Mouse (Mus musculus) heart, adult 2 months (tissue): Measurements from ENCODE around the gene Zfp764. TPM values are rescaled to one million over a fixed set of nuclear protein-coding genes. Genes with fewer than 3 reads are reported as not detected.
"Not testable (repeated sequence)": the region's sequence is repeated elsewhere in the genome, so short reads cannot be mapped to it uniquely, and the experiment has no call there.

Source experiments
- DNase-seq, 2 experiments: peaks; one replicate each; pipeline ENCODE4 v3.0.0; 2021
- H3K27ac ChIP-seq: fragments of 200-600 bp; 2 replicates; pipeline ENCODE4 v1.8.1; 2022
- H3K27me3 ChIP-seq: fragments of 200-500 bp; 2 replicates; pipeline ENCODE4 v1.6.1; 2012; ENCODE audit warnings: mild to moderate bottlenecking, low read length, inconsistent platforms, mixed read lengths; ENCODE audit not compliant: control insufficient read depth, insufficient read depth
- H3K36me3 ChIP-seq: fragments of 200-500 bp; 2 replicates; pipeline ENCODE4 v1.6.1; 2012; ENCODE audit warnings: low read length, inconsistent platforms; ENCODE audit not compliant: control insufficient read depth, insufficient read depth
- H3K4me1 ChIP-seq: fragments of 200-500 bp; 2 replicates; pipeline ENCODE4 v1.6.1; 2011; ENCODE audit warnings: low read length; ENCODE audit not compliant: control insufficient read depth, insufficient read depth
- H3K4me3 ChIP-seq: fragments of 200-600 bp; 2 replicates; pipeline ENCODE4 v1.8.1; 2022
- H3K79me2 ChIP-seq: fragments of 200-500 bp; replicated peaks from 2 replicates; pipeline ENCODE4 v1.6.1; 2012; ENCODE audit warnings: mild to moderate bottlenecking, inconsistent platforms, low read length, moderate library complexity, mixed read lengths; ENCODE audit not compliant: control insufficient read depth, insufficient read depth
- H3K9ac ChIP-seq: fragments of 200-500 bp; 2 replicates; pipeline ENCODE4 v1.6.1; 2012; ENCODE audit warnings: low read depth, mild to moderate bottlenecking, control low read depth, inconsistent platforms, low read length, mixed read lengths
- CTCF ChIP-seq: fragments of 200-600 bp; IDR thresholded peaks from 2 replicates; pipeline ENCODE4 v1.8.1; 2022; ENCODE audit warnings: antibody characterized with exemption, mild to moderate bottlenecking, moderate library complexity
- EP300 ChIP-seq: fragments of 200-500 bp; IDR thresholded peaks from 2 replicates; pipeline ENCODE4 v1.6.1; 2011; ENCODE audit warnings: low read depth, low read length, control low read depth; ENCODE audit not compliant: insufficient read depth
- POLR2A ChIP-seq: fragments of 200-500 bp; IDR thresholded peaks from 2 replicates; pipeline ENCODE4 v1.6.1; 2011; ENCODE audit warnings: mild to moderate bottlenecking, low read depth, low read length, control low read depth; ENCODE audit not compliant: insufficient read depth
- WGBS: fragments of 180-500 bp; shearing (Covaris S2); methylation state at CpG from one replicate; pipeline ENCODE4 v1.1.7; 2018; 5-methylcytosine and 5-hydroxymethylcytosine counted together
- intact Hi-C: fragments of 180-260 bp; cut with DNase I; formaldehyde crosslinking; loops from one replicate; pipeline ENCODE4 v1.15.1; 2025
- polyA plus RNA-seq: library from polyadenylated mRNA; depleted of rRNA; stranded (reverse); fragments of >200 nt; gene quantifications from 2 replicates; pipeline ENCODE4 v1.2.3, GENCODE M21; 2012
- total RNA-seq, 2 experiments: library from RNA; stranded (reverse); gene quantifications; 2 replicates each; pipeline ENCODE4 v1.2.3; 2021

Gene Zfp764
- total and polyA plus RNA-seq, 3 experiments: 2.6 to 3.2 (median 3.2) TPM

DNA sequence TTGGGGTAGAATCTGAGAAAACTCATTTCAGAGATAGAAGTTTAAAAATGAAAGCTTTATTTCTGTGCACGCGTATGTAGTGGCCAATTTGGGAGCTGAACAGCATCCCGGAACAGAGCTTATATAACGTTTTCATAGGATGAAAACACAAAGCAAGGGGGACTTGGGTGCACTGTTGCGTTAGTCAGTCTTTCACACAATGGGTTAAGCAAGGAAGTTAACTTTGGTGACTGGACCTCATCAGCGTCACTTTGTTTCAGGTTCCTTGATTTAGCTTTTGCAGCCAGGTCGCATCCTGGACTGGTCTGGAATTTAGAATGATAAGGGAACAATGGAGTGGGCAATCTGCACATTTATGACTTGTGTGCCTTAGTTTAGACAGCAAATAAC, 12.7 kb downstream of the Zfp764 start:
- H3K79me2 ChIP-seq: no peaks in the 10 kb centered on the region
- peak overlapping the region; percentile 55 for H3K9ac ChIP-seq
- H3K27ac ChIP-seq: peak overlapping the region; percentile 96
- no peak for DNase-seq
- H3K27me3 ChIP-seq: no peaks in the 10 kb centered on the region
- TF ChIP-seq CTCF: no peak
- TF ChIP-seq POLR2A: no peak
- no peak for TF ChIP-seq EP300
- intact Hi-C loops: loop anchor here (2.0 to 5.0 kb wide), 3 partner anchors 13 to 78 kb away; partner anchors contain the start of genes Zfp747 and Zfp764
- peak overlapping the region; percentile 97 for H3K4me3 ChIP-seq
- WGBS: 3% methylated on average over 7 of the region's 7 CpGs
- no peaks in the 10 kb centered on the region; the same call in 1 of the 2 replicates for H3K36me3 ChIP-seq
- H3K4me1 ChIP-seq: peaks cover 7% of the 10 kb centered on the region

DNA sequence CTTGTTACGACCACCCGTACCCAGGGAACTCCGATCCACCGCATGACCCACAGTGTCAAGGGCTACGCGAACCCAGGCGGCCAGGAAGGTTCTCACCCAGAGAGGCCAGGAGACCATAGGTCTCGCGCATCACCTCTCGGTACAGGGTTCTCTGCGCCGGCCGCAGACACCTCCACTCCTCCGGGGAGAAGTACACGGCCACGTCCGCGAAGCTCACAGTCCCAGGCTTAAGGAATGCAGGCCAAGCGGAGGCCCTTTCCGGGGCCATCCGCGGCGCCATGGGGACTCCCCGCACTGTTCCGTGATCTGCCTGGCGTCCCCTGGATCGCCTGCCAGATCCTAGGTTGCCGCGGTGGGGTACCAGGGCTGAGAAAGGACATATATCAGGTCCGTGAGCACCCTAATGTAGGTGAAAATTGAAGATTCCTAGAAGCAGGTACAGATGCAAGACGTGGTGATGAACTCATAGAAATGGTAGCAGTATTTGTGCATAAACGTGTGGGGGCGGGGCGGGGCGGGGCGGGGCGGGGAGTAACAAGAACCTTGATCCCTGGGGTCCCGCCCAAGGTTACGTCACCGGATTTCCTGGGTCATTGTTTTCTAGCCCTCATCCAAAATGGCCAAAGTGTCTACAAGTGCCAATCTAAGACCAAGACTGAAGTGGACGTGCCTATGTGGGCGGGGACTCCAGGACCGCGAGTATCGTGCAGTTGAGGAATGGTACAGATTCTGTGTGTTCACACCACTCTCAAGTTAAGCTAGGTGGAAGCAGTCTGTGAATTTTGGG, 13.3 kb downstream of the Zfp764 start, which contains the start of gene E430018J23Rik:
E430018J23Rik (minus strand) TSS at position 473 of the 787 bp plus-strand sequence.
- no peaks in the 10 kb centered on the region for H3K79me2 ChIP-seq
- peak within 1 kb of the TSS; percentile 97 for H3K4me3 ChIP-seq
- H3K9ac ChIP-seq: peak within 1 kb of the TSS; percentile 79
- H3K4me1 ChIP-seq: peaks cover 7% of the 10 kb centered on the region
- WGBS: under 1% methylated on average over 45 of the region's 45 CpGs
- H3K36me3 ChIP-seq: no peaks in the 10 kb centered on the region; the same call in 1 of the 2 replicates
- peak within 1 kb of the TSS; percentile 96 for H3K27ac ChIP-seq
- intact Hi-C loops: loop anchor here (2.0 to 5.0 kb wide), 3 partner anchors 13 to 79 kb away; partner anchors contain the start of genes Zfp747 and Zfp764
- TF ChIP-seq CTCF (no peak), EP300 (peak; percentile 76; the same call in 1 of the 2 replicates), POLR2A (peak; percentile 86)
- no peaks in the 10 kb centered on the region for H3K27me3 ChIP-seq
- peak; percentile 95 to 97 for DNase-seq

DNA sequence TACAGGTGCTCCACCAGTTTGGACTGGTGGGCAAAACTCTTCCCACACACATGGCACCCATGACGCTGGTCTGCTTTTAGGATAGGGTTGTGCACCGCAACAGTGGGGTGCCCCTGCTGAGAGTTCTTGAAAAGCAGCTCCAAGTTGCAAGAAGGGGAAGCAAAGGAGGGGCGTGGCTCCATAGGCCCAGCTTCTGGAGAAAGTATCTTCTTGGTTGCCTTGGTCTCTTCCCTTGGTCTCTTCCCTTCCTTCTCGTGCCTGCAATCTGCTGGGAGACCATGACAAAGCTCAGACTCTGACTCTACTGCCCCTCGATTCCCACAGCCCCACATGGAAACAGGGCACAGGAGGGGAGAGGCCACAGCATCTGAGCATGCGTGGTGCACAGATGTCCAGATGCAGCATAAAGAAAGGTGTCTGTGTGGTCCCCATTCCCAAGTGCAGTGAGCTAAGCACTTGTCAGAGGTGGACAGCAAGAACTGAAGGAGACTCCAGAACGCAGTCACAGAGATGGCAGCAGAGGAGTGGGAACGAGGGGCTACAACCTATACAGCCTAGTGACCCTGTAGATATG, 14.3 kb downstream of the Zfp764 start:
- Histone ChIP-seq H3K4me1 (peaks cover 7% of the 10 kb centered on the region), H3K27me3 (no peaks in the 10 kb centered on the region), H3K9ac (no peak overlapping the region), H3K4me3 (no peak overlapping the region), H3K36me3 (no peaks in the 10 kb centered on the region; the same call in 1 of the 2 replicates), H3K79me2 (no peaks in the 10 kb centered on the region), H3K27ac (no peak overlapping the region)
- no peak for DNase-seq
- 79% methylated on average over 8 of the region's 8 CpGs for WGBS
- no peak for TF ChIP-seq CTCF
- no peak for TF ChIP-seq EP300
- no peak for TF ChIP-seq POLR2A
- intact Hi-C loops: loop anchor here (2.0 to 5.0 kb wide), 3 partner anchors 14 to 80 kb away; partner anchors contain the start of genes Zfp747 and Zfp764

DNA sequence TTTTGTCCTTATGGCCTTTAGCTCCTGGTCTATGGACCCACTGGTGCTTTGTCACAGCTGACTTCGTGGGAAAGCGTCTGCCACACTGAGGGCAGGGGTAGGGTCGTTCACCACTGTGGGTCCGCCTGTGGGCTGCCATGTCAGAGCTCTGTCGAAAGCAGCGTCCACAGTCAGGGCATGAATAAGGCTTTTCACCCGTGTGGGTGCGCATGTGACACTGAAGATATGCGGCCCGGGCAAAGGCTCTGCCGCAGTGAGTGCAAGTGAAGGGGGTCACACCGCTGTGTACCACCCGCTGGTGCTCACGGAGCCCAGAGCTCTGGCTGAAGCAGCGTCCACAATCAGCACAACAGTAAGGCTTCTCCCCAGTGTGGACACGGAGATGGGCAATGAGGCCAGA, 15.1 kb downstream of the Zfp764 start:
- intact Hi-C loops: loop anchor here (5.0 kb wide), 1 partner anchor 81 kb away; no protein-coding TSS in a partner anchor
- Histone ChIP-seq H3K36me3 (no peaks in the 10 kb centered on the region; the same call in 1 of the 2 replicates), H3K27ac (no peak overlapping the region), H3K4me3 (no peak overlapping the region), H3K27me3 (no peaks in the 10 kb centered on the region), H3K79me2 (no peaks in the 10 kb centered on the region), H3K9ac (no peak overlapping the region), H3K4me1 (peaks cover 9% of the 10 kb centered on the region)
- TF ChIP-seq EP300: no peak
- TF ChIP-seq POLR2A: no peak
- no peak for TF ChIP-seq CTCF
- no peak for DNase-seq
- 97% methylated on average over 16 of the region's 16 CpGs for WGBS

DNA sequence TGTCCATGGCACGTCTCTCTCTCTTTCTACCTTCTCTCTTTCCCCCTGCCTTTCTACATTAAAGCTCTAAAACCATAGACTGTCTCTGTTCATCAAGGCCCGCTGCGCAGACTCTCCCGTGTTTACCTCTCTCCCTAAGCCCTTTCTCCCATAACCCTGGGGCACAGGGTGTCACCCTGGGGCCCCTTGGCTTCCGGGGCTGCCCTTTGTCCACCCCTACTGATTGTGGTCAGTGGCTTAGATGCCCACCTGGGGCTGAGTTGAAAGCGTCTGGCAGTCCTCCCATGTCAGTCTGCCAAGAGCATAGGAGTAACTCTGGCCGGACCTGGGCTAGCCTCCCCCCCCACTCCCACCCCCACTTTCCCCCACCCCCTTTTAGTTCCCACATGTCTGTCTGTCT, 16.3 kb downstream of the Zfp764 start:
- Histone ChIP-seq H3K27me3 (no peaks in the 10 kb centered on the region), H3K79me2 (no peaks in the 10 kb centered on the region), H3K4me1 (peaks cover 9% of the 10 kb centered on the region), H3K27ac (no peak overlapping the region), H3K4me3 (no peak overlapping the region), H3K9ac (no peak overlapping the region), H3K36me3 (no peaks in the 10 kb centered on the region; the same call in 1 of the 2 replicates)
- no peak for DNase-seq
- TF ChIP-seq CTCF (no peak), POLR2A (no peak), EP300 (no peak)
- intact Hi-C loops: loop anchor here (5.0 kb wide), 1 partner anchor 82 kb away; no protein-coding TSS in a partner anchor
- WGBS: 80% methylated on average over 7 of the region's 7 CpGs

DNA sequence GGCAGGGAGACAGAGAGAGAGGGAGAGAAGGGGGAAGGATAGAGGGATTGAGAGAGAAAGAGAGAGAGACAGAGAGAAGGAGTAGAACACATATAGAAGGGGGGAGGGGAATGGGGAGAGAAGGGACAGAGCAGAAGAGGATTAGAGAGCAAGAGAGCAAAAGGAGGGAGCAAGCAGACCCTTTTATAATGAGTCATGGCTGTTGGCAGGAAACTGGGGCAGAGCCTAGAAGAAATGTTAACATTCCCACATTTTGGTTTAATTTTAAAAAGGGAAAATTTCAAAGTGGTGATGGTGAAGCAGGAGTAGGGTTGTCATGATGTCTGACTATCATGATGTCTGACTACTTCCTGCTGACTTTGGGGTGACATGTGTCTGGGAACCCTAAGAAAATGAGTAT, 18.4 kb downstream of the Zfp764 start:
- intact Hi-C loops: not testable (repeated sequence)

More for the DNA sequence above, 18.4 kb downstream of the Zfp764 start:
- not testable (repeated sequence) for H3K9ac ChIP-seq, H3K36me3 ChIP-seq, H3K27me3 ChIP-seq, H3K79me2 ChIP-seq, H3K4me3 ChIP-seq, H3K27ac ChIP-seq, DNase-seq, H3K4me1 ChIP-seq
